Mouse (Mus musculus): ENCODE results near the gene Ptbp1. TPM values are rescaled to one million over a fixed set of nuclear protein-coding genes. Genes with fewer than 3 reads are reported as not detected.

Ptbp1 gene
- polyA plus RNA-seq, 1 experiment from 2014 or later, result 215 TPM

GRCm38 (mm10) chr10:79823011-79823410 is 31.2 kb upstream of the Ptbp1 start:
- 0 out of 2 replicates have a peak overlapping the region, but pooled peaks have one; percentile 20 for H3K27ac ChIP-seq (ENCODE audit: low read depth, low read length)

GRCm38 (mm10) chr10:79824413-79824812 is 29.8 kb upstream of the Ptbp1 start:
- no peak overlapping the region for H3K27ac ChIP-seq (ENCODE audit: low read depth, low read length)
- 76% methylated on average over 6 of the region's 6 CpGs for WGBS

More at GRCm38 (mm10) chr10:79823011-79823410, 31.2 kb upstream of the Ptbp1 start:
- peaks cover 7% of the 10 kb centered on the region; the same call in 1 of the 2 replicates for H3K36me3 ChIP-seq (ENCODE audit: control insufficient read depth, insufficient read depth, low read length)
- ATAC-seq (ENCODE audit: insufficient read depth, low FRiP score, low TSS enrichment), result no peak
- no peak for DNase-seq (ENCODE audit: low spot score)
- no peak overlapping the region for H3K4me2 ChIP-seq (ENCODE audit: low read depth)
- H3K9ac ChIP-seq (ENCODE audit: low read length), result no peak overlapping the region
- no peak overlapping the region for H3K4me3 ChIP-seq (ENCODE audit: low read depth, low read length)
- H3K4me1 ChIP-seq (ENCODE audit: control insufficient read depth, insufficient read depth, low read length), result peaks cover 5% of the 10 kb centered on the region; the same call in 1 of the 2 replicates
- WGBS, result 74% methylated on average over 6 of the region's 6 CpGs
- no peaks in the 10 kb centered on the region for H3K9me3 ChIP-seq (ENCODE audit: control insufficient read depth, low read length)
- no peaks in the 10 kb centered on the region for H3K27me3 ChIP-seq (ENCODE audit: control insufficient read depth, insufficient read depth, low read length)

GRCm38 (mm10) chr10:79831583-79831982 is 22.6 kb upstream of the Ptbp1 start:
- no peak overlapping the region for H3K4me2 ChIP-seq (ENCODE audit: low read depth)
- no peaks in the 10 kb centered on the region for H3K27me3 ChIP-seq (ENCODE audit: control insufficient read depth, insufficient read depth, low read length)
- no peak overlapping the region for H3K4me3 ChIP-seq (ENCODE audit: low read depth, low read length)
- 92% methylated on average over 3 of the region's 3 CpGs for WGBS
- no peak overlapping the region for H3K27ac ChIP-seq (ENCODE audit: low read depth, low read length)
- H3K9ac ChIP-seq (ENCODE audit: low read length), result no peak overlapping the region
- no peaks in the 10 kb centered on the region; the same call in 1 of the 2 replicates for H3K9me3 ChIP-seq (ENCODE audit: control insufficient read depth, low read length)
- no peaks in the 10 kb centered on the region for H3K36me3 ChIP-seq (ENCODE audit: control insufficient read depth, insufficient read depth, low read length)
- ATAC-seq (ENCODE audit: insufficient read depth, low FRiP score, low TSS enrichment) (no peak), DNase-seq (ENCODE audit: low spot score) (no peak)
- H3K4me1 ChIP-seq (ENCODE audit: control insufficient read depth, insufficient read depth, low read length), result no peaks in the 10 kb centered on the region

More at GRCm38 (mm10) chr10:79824413-79824812, 29.8 kb upstream of the Ptbp1 start:
- H3K36me3 ChIP-seq (ENCODE audit: control insufficient read depth, insufficient read depth, low read length), result peaks cover 3% of the 10 kb centered on the region; the same call in 1 of the 2 replicates
- no peak overlapping the region for H3K4me2 ChIP-seq (ENCODE audit: low read depth)
- no peak overlapping the region for H3K9ac ChIP-seq (ENCODE audit: low read length)
- H3K27me3 ChIP-seq (ENCODE audit: control insufficient read depth, insufficient read depth, low read length), result no peaks in the 10 kb centered on the region
- ATAC-seq (ENCODE audit: insufficient read depth, low FRiP score, low TSS enrichment) (no peak), DNase-seq (ENCODE audit: low spot score) (no peak)
- no peak overlapping the region for H3K4me3 ChIP-seq (ENCODE audit: low read depth, low read length)
- H3K4me1 ChIP-seq (ENCODE audit: control insufficient read depth, insufficient read depth, low read length), result peaks cover 5% of the 10 kb centered on the region; the same call in 1 of the 2 replicates
- H3K9me3 ChIP-seq (ENCODE audit: control insufficient read depth, low read length), result no peaks in the 10 kb centered on the region; the same call in 1 of the 2 replicates

- no peak for DNase-seq (ENCODE audit: low spot score)
- ATAC-seq (ENCODE audit: insufficient read depth, low FRiP score, low TSS enrichment), result no peak
- no peak overlapping the region for H3K4me3 ChIP-seq (ENCODE audit: low read depth, low read length)
- no peak overlapping the region for H3K4me2 ChIP-seq (ENCODE audit: low read depth)
- H3K36me3 ChIP-seq (ENCODE audit: control insufficient read depth, insufficient read depth, low read length), result no peaks in the 10 kb centered on the region
- H3K27me3 ChIP-seq (ENCODE audit: control insufficient read depth, insufficient read depth, low read length), result no peaks in the 10 kb centered on the region
- 83% methylated on average over 7 of the region's 7 CpGs for WGBS
- H3K27ac ChIP-seq (ENCODE audit: low read depth, low read length), result no peak overlapping the region
- no peak overlapping the region for H3K9ac ChIP-seq (ENCODE audit: low read length)
- H3K4me1 ChIP-seq (ENCODE audit: control insufficient read depth, insufficient read depth, low read length), result no peaks in the 10 kb centered on the region
- no peaks in the 10 kb centered on the region; the same call in 1 of the 2 replicates for H3K9me3 ChIP-seq (ENCODE audit: control insufficient read depth, low read length)
These were observed 22.0 kb upstream of the Ptbp1 start for GRCm38 (mm10) chr10:79832026-79832785.

- no peaks in the 10 kb centered on the region; the same call in 1 of the 2 replicates for H3K9me3 ChIP-seq (ENCODE audit: control insufficient read depth, low read length)
- H3K36me3 ChIP-seq (ENCODE audit: control insufficient read depth, insufficient read depth, low read length), result no peaks in the 10 kb centered on the region
- H3K4me1 ChIP-seq (ENCODE audit: control insufficient read depth, insufficient read depth, low read length), result no peaks in the 10 kb centered on the region
- ATAC-seq (ENCODE audit: insufficient read depth, low FRiP score, low TSS enrichment), result no peak
- DNase-seq (ENCODE audit: low spot score), result no peak
- no peak overlapping the region for H3K27ac ChIP-seq (ENCODE audit: low read depth, low read length)
- WGBS, result 81% methylated on average over 9 of the region's 9 CpGs
- no peak overlapping the region for H3K4me3 ChIP-seq (ENCODE audit: low read depth, low read length)
- H3K4me2 ChIP-seq (ENCODE audit: low read depth), result no peak overlapping the region
- no peaks in the 10 kb centered on the region for H3K27me3 ChIP-seq (ENCODE audit: control insufficient read depth, insufficient read depth, low read length)
- no peak overlapping the region for H3K9ac ChIP-seq (ENCODE audit: low read length)
These were observed 21.4 kb upstream of the Ptbp1 start for GRCm38 (mm10) chr10:79832786-79833181.

GRCm38 (mm10) chr10:79834769-79835398 is 19.3 kb upstream of the Ptbp1 start:
- H3K27ac ChIP-seq (ENCODE audit: low read depth, low read length), result no peak overlapping the region
- WGBS, result 26% methylated on average over 9 of the region's 9 CpGs
- H3K4me1 ChIP-seq (ENCODE audit: control insufficient read depth, insufficient read depth, low read length), result no peaks in the 10 kb centered on the region
- no peaks in the 10 kb centered on the region for H3K9me3 ChIP-seq (ENCODE audit: control insufficient read depth, low read length)
- no peak overlapping the region for H3K9ac ChIP-seq (ENCODE audit: low read length)
- H3K27me3 ChIP-seq (ENCODE audit: control insufficient read depth, insufficient read depth, low read length), result no peaks in the 10 kb centered on the region
- no peaks in the 10 kb centered on the region for H3K36me3 ChIP-seq (ENCODE audit: control insufficient read depth, insufficient read depth, low read length)
- no peak overlapping the region for H3K4me2 ChIP-seq (ENCODE audit: low read depth)
- H3K4me3 ChIP-seq (ENCODE audit: low read depth, low read length), result no peak overlapping the region
- DNase-seq (ENCODE audit: low spot score) (peak; percentile 85), ATAC-seq (ENCODE audit: insufficient read depth, low FRiP score, low TSS enrichment) (peak; percentile 53; the same call in 1 of the 2 replicates)

GRCm38 (mm10) chr10:79836918-79837317 is 17.3 kb upstream of the Ptbp1 start:
- Histone ChIP-seq H3K4me2 (ENCODE audit: low read depth) (no peak overlapping the region), H3K4me1 (ENCODE audit: control insufficient read depth, insufficient read depth, low read length) (peaks cover 5% of the 10 kb centered on the region; the same call in 1 of the 2 replicates), H3K36me3 (ENCODE audit: control insufficient read depth, insufficient read depth, low read length) (no peaks in the 10 kb centered on the region), H3K4me3 (ENCODE audit: low read depth, low read length) (no peak overlapping the region), H3K27ac (ENCODE audit: low read depth, low read length) (no peak overlapping the region), H3K9ac (ENCODE audit: low read length) (no peak overlapping the region), H3K9me3 (ENCODE audit: control insufficient read depth, low read length) (no peaks in the 10 kb centered on the region), H3K27me3 (ENCODE audit: control insufficient read depth, insufficient read depth, low read length) (no peaks in the 10 kb centered on the region)
- DNase-seq (ENCODE audit: low spot score) (no peak), ATAC-seq (ENCODE audit: insufficient read depth, low FRiP score, low TSS enrichment) (no peak)
- WGBS, result 95% methylated on average over 3 of the region's 3 CpGs

GRCm38 (mm10) chr10:79838151-79838550 is 16.1 kb upstream of the Ptbp1 start:
- Histone ChIP-seq H3K27ac (ENCODE audit: low read depth, low read length) (no peak overlapping the region), H3K36me3 (ENCODE audit: control insufficient read depth, insufficient read depth, low read length) (no peaks in the 10 kb centered on the region), H3K4me1 (ENCODE audit: control insufficient read depth, insufficient read depth, low read length) (peaks cover 10% of the 10 kb centered on the region), H3K9ac (ENCODE audit: low read length) (no peak overlapping the region), H3K4me2 (ENCODE audit: low read depth) (no peak overlapping the region), H3K4me3 (ENCODE audit: low read depth, low read length) (no peak overlapping the region), H3K27me3 (ENCODE audit: control insufficient read depth, insufficient read depth, low read length) (no peaks in the 10 kb centered on the region), H3K9me3 (ENCODE audit: control insufficient read depth, low read length) (no peaks in the 10 kb centered on the region)
- ATAC-seq (ENCODE audit: insufficient read depth, low FRiP score, low TSS enrichment) (no peak), DNase-seq (ENCODE audit: low spot score) (no peak)
- 74% methylated on average over 2 of the region's 2 CpGs for WGBS
